Mouse (Mus musculus): ENCODE measurements at regions not wholly inside any gene's neighbourhood (a gene's known extent, or its start where the extent isn't known, plus 50 kb on each side); places are given as distances from the start of the nearest gene placed in this dataset.

DNA sequence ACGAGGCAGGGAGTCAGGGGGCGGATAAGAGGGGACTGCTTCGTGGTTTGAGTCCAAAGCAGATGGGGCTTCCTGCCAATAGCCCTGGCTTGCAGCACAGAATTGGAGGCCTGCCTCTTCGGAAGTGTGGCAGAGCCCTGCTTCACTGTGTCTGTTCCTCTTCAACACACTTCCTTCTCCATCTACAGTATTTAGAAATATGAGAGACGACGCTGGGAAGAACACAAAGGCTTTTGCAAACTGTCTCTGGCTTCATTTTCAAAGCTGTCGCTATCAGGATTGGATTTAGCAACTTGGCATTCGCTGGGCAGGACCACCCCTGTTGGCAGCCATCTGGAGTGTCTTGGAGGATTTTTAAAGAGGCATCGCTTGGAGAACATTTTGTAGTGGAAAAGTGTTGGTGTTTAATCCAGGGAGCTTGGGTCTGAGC is 95.3 kb upstream of the Gm6657 start:
- peak; percentile 51 for DNase-seq (ENCODE audit: low spot score)

DNA sequence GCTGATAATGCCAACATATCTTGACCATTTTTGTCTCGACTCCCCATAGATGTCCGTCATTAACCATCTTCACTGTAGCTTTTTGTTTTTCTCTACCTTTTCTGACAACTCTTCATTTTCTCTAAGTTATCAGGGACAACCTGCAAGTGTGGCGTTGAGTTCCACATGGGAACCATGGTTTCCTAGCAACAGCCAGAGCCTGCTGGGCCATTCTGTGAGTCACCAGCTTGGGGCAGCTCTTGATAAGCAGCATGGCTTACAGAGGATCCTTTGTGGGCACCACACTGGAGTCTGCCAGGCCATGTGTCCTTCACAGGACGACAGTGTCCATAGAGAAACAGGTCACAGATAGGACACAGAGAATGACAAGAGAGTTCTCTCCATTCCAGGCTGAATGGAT is 94.3 kb upstream of the Gm6657 start:
- DNase-seq (ENCODE audit: low spot score) = peak; percentile 51

DNA sequence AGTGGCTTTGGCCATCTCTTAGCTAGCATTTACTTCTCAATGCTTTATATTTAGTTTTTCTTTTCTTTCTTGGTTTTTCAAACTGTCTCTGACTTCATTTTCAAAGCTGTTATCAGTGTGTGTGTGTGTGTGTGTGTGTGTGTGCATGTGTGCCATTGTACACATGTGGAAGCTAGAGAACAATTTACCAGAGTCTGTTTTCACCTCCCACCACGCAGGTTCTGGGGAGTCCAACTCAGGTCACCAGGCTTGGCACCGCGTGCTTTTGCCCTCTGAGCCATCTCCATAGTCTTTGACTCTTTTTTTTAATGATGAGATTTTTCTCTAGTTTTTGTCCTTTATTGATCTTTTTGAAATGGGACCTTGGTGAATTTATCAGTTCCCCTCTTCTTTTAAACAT is 93.3 kb upstream of the Gm6657 start:
- DNase-seq (ENCODE audit: low spot score) = no peak

DNA sequence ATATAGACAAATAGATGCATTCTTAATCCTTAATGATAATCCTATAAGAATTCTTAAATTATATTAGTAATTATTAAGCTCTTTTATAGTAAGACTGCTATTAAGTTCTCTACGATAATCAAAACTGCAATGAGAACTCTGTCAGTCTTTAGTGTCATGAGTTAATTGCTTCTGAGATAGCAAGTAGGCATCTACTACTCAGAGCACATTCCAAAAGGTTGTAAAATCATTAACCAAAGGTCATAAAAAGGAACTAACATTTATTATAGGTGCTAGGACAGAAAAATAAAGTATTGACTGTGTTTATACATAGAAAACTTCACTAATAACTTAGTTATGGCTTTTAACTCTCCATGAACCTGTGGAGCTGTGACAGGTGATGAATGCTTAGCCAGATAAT is 84.1 kb upstream of the Gm6657 start:
- no peak for DNase-seq (ENCODE audit: low spot score)

DNA sequence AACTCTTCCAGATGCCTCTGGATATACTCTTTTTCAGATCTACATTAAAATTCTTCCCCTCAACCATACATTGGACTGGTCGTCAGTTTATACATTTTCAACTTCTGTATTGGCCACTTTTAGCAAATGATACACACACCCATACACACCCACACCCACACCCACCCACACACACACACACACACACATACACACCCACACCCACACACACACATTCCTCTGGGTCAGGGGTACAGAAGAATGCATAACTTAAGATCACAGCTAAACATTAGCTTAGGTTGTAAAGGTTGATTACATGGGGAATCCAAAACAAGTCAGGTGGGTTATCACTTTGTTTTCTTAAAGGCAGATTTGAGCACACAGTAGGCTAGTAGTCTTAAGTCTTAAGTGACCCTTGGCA is 75.9 kb upstream of the Gm6657 start:
- no peak for DNase-seq (ENCODE audit: low spot score)

DNA sequence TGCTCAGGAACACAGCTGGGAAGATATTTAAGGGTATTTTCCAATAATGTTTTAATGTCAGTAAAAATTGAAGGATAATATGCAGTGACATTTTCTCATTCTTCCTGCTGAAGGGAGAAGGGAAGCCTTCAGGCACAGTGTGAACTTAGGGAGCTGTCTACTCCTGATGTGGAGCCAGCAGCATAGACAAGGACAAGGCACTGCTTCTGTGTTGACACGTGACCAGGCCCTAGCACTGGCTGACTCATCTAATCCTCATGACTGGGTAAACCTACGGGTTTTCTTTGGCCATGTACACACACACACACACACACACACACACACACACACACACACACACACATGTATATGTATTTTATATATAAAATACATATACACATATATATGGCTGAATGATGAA is 74.8 kb upstream of the Gm6657 start:
- no peak for DNase-seq (ENCODE audit: low spot score)

DNA sequence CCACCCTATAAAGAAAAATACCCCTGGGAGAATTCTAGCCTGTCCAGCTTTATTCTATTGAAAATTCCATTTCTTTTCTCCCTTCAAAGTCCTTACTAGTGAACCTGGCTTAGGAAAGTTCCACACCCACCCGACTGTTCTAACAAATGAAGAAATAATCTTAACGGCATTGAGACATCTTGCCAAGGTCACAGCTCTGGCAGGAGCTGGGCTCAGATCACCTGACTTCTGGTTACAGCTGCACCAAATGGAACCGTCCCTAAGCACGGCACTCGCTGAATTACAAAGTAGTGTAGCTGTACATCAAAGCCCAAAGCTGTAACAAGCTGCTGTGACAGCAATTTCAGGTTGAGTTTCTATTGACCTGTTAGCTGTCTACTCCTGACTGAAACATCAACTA is 74.2 kb upstream of the Gm6657 start:
- no peak for DNase-seq (ENCODE audit: low spot score)

DNA sequence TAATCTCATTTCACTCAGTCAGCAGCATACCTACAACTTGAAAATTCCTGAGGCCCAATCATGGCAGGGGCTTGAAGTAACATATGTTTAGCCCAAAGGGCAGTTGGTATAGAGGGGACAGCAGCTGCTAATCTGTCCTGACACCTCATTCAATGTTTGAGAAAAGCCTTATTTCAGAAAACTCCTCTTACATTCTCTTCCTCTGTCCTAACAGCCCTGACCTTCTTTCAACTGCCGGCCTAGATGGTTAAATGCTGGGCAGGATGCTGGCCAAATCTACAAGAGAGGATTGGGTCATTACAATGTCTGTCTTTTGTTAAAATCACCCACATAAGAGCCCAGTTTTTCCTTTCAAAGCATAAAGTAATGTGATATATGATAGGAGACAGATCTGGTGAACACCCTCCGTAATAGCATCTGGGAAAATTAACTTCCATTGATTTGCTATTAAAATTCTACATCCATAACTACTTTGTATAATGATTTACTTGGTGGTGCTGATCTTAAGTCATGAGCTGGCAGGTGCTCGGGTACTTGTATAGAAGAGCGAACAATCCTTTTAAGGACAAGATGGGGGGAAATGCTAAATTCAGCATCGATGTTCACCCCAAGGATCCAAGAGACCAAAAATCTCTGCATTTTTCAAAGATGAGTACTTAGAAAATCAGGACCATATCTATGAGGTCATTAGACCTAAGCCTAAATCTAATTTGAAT is 64.8 kb upstream of the Gm6657 start:
- no peak for DNase-seq (ENCODE audit: low spot score)

DNA sequence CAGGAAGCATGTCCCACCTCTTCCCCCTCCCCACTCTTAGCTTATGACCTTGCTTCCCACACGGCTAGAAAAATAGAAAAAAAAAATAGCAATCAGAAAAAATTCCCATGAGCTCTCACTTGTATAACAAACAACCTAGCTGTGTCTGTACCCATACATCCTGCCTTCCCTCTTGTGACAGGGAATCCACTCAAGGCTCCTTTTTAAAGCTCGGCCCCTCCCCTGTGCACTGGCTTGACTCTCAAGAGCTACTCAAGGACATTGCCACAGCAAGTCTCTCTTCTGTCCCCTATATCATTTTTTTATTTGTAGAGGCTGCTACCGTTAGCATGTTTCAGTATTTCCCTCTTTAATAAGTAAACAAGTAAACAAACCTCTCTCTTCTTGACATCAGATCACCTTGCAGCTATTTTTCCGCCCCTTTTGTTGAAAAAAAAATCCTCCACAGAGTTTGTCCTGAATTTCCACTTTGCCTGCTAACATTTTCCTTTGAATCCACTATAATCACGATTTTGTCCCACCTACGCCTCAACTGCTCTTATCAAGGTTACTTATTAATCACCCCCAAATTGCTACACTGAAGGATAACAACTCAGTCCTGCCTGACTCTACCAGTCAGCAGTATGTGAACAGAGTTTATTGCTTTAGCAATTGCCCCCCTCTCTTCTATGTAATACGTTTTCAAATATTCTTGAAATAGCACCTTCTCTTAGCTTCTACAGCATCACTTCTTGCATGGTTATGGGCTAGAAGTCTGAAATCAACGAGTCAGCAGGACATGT is 61.8 kb upstream of the Gm6657 start:
- DNase-seq (ENCODE audit: low spot score) = no peak

DNA sequence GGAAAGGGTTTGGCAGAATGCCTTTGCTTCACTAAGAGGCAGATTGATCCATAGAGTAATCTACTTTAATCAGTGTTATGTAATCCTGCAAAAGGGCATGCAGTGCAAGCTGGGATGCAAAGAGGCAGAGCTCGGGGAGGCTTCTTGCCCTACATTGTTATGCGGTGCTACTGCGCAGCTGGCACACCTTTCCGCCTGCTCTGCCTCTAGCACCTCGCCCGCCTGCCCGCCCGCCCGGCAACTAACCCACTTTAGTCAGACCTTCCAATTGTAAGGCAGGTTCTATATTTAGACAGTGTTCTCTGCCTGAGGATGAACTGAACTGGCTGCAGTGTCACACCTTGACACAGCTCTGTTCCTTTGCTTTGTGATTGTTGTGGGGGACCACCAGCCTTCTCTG is 60.7 kb upstream of the Gm6657 start:
- DNase-seq (ENCODE audit: low spot score) = no peak

DNA sequence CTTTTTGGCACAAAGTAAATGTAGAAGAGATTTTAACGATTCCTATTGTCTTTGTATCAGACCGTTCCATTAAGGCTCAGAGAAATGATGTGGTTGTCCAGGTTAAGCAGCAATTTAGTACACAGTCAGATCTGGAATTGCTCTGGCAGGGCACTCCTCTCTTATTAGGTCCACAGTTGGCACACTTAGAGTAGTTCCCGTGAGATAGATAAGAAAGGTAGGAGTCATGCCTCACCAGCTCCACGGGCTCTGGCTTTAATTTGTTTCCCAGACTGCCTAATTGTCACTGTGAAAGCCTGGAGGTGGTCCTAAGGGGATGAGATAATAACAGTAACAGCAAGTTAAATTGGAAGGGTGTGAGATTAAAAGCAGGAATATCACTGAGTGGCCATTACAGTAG is 60.1 kb upstream of the Gm6657 start:
- DNase-seq (ENCODE audit: low spot score) = no peak

DNA sequence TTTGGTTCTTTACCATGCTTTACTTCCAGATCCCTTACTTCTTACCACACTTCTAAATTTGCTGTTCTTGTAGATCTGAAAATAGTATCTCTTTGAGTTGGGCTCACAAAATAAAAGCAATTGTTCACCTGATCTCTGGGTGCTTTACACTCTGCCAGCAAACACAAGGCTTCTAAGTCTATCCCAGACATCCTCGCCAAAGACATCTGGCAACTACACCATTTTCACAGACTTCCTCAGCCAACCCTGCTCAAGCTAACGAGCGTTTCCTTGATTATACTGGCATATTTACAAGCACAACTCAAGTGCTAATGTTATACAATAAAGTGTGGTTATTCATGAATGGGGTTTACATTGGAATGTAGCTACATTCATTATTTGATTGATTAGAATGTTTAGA is 56.8 kb upstream of the Gm6657 start:
- no peak for DNase-seq (ENCODE audit: low spot score)

DNA sequence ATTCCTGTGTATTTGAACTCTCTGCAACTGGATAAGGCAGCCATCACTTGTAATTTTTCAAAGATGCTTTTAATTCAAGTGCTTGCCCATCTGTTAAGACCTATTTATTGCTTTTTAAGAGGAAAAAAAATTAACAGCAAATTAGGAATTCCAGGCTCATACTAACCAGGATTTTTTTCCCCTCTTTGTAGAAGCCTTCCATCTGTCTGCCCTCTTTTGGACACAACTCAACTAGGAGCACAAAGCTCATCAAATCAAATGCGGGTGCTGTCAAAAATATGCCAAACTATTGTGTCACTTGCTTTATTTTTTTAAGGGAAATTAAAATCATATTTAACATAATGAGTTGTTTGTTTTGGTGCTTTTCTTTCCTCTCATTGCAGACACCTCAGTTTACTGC is 55.6 kb upstream of the Gm6657 start:
- DNase-seq (ENCODE audit: low spot score) = no peak
